Mouse (Mus musculus) spleen, postnatal 36 days (tissue): ENCODE results near the gene Rab15.
"Not testable (repeated sequence)": the region's sequence is repeated elsewhere in the genome, so short reads cannot be mapped to it uniquely, and the experiment has no call there.

Source experiments
- DNase-seq, 2 experiments: peaks; one replicate each; pipeline ENCODE4 v3.0.0; 2022; ENCODE audit warnings: low spot score in 2 of 2, mixed read lengths in 1 of 2

Rab15 gene

DNA sequence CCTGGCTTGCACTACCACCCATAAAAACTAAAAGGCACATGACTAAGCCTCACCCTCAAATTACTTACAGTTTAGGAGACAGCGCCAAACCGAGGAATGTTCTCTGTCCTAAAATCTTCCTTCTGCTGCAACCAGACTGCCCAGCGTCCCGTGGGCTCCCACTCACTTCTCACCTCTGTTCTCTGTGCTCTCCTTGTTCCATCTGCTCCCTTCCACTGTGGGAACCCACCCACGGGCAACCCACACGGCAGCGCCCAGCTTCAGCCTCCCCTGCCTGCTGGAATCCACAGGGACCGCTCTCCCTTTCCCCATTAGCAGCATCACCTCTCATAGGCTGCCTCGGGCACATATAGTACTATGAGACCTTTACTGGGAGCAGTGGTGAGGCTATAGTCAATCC lies 3.8 kb downstream of the Rab15 start:
- no peak for DNase-seq

DNA sequence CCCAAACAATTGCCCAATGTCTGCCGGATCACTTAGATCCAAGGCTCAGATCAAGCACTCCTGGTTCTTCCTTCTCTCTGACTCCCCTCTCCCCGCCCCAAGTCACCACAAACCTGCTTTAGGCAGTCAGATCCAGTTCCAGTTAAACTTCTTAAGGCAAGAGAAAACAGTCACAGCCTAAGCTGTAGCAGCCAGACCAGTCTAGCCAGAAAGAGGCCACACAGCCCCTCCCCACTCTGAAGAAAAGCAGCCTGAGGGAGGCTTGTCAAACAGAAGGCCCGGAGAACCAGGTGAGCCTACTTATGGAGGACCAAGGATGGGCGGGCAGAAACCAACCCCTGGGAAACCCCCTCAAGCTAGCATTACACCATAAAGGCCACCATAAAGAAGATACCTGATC lies 4.6 kb downstream of the Rab15 start:
- DNase-seq, result no peak

- DNase-seq, result no peak
Observed at GRCm38 (mm10) chr12:76817176-76817575, 5.5 kb downstream of the Rab15 start.

DNA sequence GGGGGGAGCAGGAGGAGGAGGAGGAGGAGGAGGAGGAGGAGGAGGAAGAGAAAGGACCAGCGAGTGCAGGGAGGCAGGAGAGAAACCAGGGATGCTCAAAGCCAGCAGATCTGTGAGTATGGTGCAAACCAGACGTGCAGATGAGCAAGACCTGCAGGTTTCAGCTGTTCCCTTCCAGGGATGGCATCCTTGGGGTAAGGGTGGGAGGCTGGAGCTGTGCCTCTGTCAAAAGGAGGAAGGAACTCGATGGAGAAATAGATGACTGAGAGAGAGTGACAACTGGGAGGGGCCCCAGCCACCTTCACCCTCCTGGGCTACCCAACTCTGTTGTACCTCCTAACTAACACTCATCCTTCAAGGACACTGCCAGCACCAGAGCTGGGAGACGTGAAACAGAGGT lies 6.0 kb downstream of the Rab15 start:
- no peak for DNase-seq

DNA sequence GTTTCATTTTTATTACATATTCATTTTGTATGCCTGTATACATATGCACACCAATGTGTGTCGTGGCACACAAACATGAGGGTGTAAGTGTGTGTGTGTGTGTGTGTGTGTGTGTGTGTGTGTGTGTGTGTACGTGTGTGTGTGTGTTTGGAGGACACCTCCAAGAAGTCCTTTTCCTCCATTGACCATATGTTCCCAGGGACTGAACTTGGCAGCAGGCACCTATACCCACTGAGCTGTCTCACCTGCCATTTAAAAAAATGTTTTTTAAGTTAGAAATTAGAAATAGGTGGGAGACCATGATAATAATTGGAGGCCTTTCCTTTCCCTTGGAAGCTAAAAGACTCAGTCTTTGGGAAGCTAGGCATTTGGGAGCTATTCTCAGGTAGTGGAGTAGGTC lies 8.6 kb downstream of the Rab15 start:
- no peak for DNase-seq

- no peak for DNase-seq
Observed at GRCm38 (mm10) chr12:76813543-76813942, 9.2 kb downstream of the Rab15 start.

- DNase-seq, result no peak
Observed at GRCm38 (mm10) chr12:76811006-76811405, 11.7 kb downstream of the Rab15 start.

- DNase-seq, result no peak
Observed at GRCm38 (mm10) chr12:76810491-76810890, 12.2 kb downstream of the Rab15 start.

GRCm38 (mm10) chr12:76807796-76808195 lies 14.9 kb downstream of the Rab15 start:
- no peak for DNase-seq

GRCm38 (mm10) chr12:76805056-76805811 lies 17.5 kb downstream of the Rab15 start:
- DNase-seq, result no peak

DNA sequence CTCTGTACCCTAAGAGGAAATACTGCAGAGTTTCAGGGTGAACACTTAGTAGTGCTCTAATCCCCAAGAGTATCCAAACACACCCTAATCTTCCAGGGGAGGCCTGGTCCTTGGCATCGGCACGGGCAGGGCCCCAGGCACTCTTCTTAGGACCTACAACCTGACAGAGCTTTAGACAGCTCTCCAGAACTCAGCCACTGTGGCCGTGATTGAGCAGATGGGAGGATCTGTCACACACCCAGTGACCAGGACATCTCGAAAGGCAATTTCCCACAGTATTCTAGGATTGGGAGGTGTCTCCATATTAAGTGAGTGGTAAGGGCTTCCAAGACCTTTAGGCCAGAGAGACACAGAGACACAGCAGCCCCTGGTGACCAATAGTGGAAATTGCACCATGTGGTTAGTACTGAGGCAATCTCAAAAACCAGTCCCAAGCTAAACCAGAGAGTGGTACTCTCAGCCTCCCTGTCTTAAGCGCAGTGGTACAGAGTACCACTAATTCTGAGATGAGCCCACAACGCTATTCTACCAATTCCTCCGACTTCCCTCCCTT lies 18.9 kb downstream of the Rab15 start:
- peak; percentile 10 to 25 for DNase-seq

DNA sequence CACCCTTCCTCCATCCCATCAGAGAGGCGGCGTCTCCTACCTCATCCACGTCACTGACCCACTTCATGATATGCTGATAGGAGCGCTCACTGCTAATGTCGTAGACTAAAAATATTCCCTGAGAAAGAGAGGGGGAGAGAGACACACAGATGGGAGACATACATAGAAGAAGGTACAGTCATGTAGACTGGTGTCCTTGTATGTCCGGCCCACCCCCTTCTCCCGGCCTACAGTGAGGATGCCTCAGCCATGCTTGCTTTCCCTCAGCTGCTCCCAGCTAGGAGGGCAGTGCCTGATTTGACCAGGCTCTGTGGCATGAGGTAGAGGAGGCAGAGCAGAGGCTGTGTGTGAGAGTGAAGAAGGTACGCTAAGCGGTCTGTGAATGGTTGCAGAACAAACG lies 19.7 kb downstream of the Rab15 start:
- no peak for DNase-seq

DNA sequence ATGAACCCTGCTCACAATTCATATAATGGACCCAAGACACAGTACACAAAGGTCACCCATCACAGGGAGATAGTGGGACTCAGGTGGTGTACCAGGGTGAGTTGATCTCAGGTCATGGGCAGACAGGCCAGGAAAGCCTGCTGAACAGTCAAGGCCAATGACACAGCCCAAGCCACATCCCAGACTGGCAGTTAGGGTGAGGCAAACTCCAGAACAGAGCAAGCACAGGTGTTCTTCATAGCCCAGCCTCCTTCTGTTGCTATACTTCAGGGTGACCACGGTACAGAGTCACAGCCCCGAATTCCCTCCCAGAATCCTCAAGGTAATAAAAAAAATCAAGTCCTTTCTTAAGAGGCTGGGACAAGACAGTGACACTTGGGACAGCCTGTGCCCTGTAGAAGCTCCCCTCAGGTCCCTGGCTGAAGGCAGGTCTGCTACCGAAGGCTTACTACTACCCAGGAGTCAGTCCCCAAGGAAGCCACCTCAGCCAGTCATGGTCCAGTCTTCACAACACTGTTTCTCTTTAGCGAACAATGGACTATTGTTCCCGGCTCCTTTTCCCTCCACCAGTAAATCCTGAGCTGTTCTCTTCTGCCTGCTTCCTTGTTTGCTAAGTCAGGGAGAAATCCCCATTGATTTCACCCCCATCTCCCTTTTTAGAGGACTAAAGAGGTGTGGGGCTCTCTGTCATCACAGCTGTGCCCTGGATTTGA lies 24.5 kb downstream of the Rab15 start:
- no peak for DNase-seq

DNA sequence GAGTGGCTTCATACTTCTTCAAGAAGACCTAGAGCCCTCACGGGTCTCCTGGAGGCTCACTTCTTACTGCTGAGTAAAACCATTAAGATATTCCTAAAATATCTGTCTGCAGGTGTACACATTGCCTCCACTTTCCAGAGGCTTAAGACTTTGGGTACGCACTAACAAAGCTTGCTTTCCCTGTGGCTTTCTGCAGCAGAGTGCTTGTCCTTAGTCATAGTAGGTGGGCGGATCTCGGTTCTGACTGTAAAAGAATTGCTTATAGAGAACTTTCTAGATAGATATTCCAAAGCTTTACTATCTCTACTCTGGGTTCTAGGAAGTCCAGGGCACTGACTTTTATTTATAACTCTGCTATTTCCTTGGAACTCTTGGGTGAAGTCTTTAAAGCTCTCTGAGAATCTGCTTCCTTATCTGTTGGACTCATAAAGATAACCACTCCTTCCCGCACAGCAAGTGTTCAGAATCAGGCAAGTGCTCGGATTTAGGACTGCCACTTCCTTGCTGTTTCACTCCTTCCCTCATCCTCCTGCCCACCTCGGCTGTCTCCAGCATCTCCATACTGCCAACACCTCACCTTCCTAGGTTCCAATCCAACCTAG lies 25.7 kb downstream of the Rab15 start:
- DNase-seq, result no peak

- DNase-seq, result no peak
Observed at GRCm38 (mm10) chr12:76795350-76795749, 27.4 kb downstream of the Rab15 start, which contains the start of gene Gpx2. Gene Gpx2 (minus strand): TSS chr12:76795554.

GRCm38 (mm10) chr12:76792540-76792939 lies 30.2 kb downstream of the Rab15 start:
- not testable (repeated sequence) for DNase-seq

GRCm38 (mm10) chr12:76790446-76791084 lies 32.1 kb downstream of the Rab15 start:
- DNase-seq, result no peak

DNA sequence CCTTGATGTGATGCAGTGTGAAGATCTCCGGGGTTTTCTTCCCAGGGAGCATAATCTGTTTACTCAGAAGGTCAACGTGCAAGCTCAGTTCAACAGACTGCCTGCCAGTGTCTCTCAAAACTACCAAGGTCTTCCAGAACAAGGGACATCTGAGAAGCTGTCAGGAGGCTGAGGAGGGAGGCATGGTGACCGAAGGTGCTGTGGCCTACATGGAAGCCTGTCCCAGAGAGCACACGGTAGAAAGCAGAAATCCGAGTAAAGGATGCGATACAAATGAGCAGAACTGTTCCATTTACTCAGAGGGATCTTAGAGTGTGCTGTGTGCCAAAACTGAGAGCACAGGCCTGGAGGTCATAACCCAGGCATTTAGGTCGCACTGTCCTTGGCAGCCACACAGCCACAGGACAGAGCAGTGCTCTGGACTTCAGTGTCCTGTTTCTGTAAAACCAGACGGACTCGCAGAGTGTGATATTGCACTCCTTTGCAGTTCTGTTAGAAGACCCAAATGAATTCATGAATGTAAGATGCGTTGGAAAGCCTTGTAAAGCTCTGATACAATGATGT lies 38.6 kb downstream of the Rab15 start:
- no peak for DNase-seq

DNA sequence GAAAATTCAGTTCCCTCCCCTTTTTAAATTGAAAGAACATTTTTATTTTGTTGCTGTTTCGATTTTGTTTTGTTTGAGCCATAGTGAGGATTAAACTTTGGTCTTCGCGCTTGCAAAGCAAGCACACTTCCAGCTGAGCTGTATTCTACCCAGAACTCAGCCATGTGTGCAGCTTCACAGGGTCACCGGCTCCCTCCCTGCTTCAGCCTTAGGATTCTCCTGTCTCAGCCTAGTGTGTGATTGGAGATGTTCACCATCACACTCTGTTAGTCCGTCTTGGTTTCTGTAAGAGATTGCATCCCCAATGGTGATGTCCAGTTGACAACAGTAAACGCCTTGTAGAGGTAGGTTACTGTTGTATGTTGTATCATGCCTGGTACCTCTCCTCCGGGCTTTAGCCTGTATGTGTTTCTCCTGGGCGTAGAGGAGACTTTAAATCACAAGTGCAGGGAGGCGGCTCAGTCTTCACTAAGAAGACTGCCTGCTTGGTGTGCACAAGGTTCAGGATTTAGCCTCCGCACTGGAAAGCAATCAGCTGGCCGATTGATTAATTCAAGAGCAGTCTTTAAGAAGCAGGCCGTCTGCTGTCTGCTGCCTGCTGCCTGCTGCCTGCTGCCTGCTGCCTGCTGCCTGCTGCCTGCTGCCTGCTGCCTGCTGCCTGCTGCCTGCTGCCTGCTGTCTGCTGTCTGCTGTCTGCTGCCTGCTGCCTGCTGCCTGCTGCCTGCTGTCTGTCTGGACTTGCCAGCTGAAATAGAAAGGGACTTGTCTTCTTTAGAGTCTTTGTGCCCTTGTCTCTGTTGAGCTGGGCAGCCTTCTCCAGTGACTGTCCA lies 41.9 kb downstream of the Rab15 start:
- DNase-seq, result no peak

DNA sequence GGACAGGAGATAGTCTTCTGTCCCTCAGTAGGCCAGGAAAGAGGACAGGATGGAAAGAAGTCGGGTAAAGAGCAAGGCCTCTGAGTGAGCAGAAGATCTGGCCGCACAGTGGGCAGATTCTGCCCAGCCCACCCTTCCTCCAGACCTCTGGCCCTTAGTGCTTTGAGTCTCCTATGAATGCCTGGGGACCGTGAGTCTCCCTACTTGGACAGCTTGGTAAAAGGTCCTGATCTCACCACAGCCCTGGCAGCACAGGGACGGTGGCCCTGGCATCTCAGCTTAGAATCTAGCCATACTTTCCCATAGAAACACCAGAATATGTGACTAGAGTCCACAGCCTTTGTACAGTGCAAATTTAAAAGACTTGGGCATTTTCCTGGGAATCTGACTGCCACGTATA lies 42.8 kb downstream of the Rab15 start:
- DNase-seq, result no peak
